Mouse (Mus musculus): Measurements from ENCODE around the gene Atp6v0a1. TPM values are rescaled to one million over a fixed set of nuclear protein-coding genes. Genes with fewer than 3 reads are reported as not detected.

The Atp6v0a1 gene
- total RNA-seq, 2 experiments from 2014 or later: 457 to 476 TPM

DNA sequence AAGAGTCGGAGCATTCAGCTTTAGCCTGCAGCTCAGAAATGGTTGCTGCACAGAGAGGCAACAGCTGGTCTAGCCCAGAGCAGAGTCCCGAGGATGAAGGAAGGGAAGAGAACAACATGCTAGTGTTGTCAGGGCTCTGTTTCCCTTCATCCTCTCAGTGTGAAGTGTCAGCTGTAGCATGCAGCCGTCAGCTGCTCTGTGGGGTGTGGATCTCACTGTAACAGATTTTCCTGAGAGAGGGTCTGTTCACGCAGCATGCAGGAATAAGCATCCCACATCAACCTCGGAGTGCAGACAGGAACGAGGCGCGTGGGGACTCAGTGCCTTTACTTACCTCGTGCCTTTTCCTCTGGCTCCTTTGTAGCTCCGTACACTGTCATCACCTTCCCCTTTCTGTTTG, 28.5 kb downstream of the Atp6v0a1 start:
- DNase-seq (ENCODE audit: low spot score in 2 of 2): no peak
- Histone ChIP-seq H3K27ac (peak overlapping the region; percentile 59), H3K4me3 (no peak overlapping the region)
- TF ChIP-seq CTCF (conservative IDR thresholded peaks at IDR 0.05): no peak

DNA sequence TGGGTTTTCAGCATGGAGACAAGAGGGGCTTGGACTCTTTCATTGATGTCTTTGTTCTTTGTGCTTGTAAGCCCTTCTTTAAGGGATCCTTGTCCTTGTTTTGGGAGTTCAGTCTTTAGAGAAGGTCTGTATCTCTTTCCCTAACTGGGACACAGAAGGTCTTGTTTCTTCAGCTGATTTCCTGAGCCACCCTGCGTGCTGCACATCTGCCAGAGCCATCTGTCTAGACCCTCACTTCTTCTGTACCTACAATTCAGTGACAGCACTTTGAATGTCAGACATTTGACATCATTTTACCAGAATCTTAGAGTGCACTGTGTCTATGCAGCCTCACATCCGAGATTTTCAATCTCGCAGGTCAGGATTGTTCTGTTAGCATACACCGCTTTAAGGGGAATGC, 36.6 kb downstream of the Atp6v0a1 start:
- Histone ChIP-seq H3K27ac (peak overlapping the region; percentile 84), H3K4me3 (no peak overlapping the region)
- DNase-seq (ENCODE audit: low spot score in 2 of 2): no peak
- TF ChIP-seq CTCF (conservative IDR thresholded peaks at IDR 0.05): no peak

DNA sequence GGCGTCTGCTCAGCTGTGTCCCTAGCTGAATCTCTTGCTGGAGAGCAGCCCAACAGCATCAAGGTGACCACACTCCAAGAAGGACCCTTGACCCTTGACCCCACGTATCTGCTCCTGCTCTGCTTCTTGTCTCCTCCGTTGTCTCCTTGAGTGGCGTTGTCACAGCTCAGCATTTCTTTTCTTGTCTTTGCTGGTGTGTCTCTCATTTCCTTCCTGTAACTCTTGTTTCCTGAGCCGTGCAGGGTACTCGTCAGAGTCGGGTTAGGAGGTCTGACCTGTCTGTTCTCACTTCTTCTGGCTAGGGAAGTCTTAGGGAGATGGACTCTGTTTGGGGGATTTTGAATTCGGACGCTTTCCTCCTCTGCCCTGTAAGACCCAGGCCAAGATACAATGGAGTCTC, 37.2 kb downstream of the Atp6v0a1 start:
- H3K27ac ChIP-seq: peak overlapping the region; percentile 84
- H3K4me3 ChIP-seq: no peak overlapping the region
- no peak for DNase-seq (ENCODE audit: low spot score in 2 of 2)
- TF ChIP-seq CTCF (conservative IDR thresholded peaks at IDR 0.05): no peak

DNA sequence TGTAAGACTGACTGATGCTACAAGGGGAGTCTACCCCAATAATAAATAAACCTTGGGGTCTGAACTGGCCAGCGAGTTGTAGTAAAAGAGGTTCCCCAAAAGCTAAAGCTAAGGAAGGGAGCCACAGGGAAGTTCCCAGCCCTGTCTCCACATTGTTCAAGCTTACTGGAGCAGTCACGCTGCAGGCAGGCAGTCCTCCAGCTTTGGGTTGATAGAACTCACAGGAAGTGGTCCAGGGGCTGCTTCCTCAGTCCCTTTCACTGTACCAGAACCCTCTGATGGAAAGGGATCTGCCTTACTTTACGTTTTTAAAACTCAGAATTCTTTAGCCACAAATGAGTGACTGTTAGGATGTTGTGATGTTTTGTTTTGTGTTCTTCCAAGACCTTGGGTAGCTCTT, 38.2 kb downstream of the Atp6v0a1 start:
- no peak for DNase-seq (ENCODE audit: low spot score in 2 of 2)
- Histone ChIP-seq H3K4me3 (no peak overlapping the region), H3K27ac (peak overlapping the region; percentile 84; the same call in 1 of the 2 replicates)
- TF ChIP-seq CTCF (conservative IDR thresholded peaks at IDR 0.05): no peak

DNA sequence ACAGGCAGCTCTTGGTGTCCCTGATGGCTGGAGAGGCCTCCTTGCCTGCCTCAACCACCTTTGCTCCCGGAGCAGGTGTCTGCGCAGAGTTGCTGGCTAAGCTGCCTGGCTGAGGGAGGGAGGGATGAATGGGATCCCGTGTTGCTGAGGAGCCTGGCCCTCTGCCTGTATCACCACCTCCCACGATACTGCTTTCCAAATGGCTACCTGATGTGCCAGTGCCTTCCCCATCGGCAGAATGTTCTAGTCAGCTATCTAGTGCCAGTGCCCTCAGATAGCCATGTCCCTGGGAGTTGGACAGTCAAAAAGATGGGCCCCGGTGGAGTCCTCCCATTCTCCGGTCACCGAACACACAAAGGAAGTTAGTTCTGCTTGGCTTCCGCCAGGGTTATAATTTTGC, 41.1 kb downstream of the Atp6v0a1 start:
- 0 out of 2 replicates have a peak, but pooled peaks have one; percentile 10 for TF ChIP-seq CTCF (conservative IDR thresholded peaks at IDR 0.05)
- no peak overlapping the region for H3K4me3 ChIP-seq
- H3K27ac ChIP-seq: peak overlapping the region; percentile 84
- peak in 1 of 2 experiments; percentile 66 for DNase-seq (ENCODE audit: low spot score in 2 of 2)

DNA sequence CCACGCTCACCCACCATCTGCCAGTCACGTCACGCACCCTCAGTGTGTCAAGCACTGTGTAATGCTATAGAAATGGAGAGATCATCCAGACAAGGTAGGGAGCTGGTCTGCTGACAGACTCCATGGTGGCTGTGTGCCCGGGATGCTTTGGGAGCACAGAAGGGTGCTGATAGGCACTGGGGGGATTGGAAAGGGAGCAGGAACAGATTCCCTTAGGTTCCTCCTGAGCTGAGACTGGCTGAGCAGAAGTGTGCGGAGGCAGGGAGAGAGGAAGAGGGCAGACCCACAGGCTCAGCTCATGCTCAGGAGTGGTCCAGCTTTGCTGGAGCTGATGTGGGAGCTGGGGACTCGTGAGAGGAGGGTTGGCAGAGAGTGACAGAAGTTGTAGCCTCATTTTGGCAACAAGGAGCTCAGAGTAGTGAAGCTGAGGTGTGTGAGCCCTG, 41.8 kb downstream of the Atp6v0a1 start:
- no peak for TF ChIP-seq CTCF (conservative IDR thresholded peaks at IDR 0.05)
- H3K27ac ChIP-seq: peak overlapping the region; percentile 84
- peak in 1 of 2 experiments; percentile 60 for DNase-seq (ENCODE audit: low spot score in 2 of 2)

DNA sequence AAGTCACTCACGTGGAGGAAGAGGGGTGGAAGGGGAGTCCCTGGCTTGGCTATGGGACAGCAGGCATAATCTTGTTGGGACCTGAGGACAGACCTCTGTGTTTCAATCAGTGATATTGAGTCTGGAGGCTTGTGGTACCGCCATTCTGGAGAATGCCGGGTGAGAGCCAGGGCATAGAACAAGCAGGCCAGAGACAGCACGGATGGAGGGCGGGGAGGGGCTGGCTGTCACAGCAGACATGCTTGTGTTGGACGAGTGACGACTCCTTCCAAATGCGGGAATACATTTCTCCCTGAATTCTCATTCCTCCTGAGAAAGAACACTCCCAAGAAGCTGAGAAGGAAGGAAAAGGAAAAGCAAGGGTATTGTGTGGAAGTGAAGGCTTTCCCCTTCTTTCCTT, 42.4 kb downstream of the Atp6v0a1 start:
- DNase-seq (ENCODE audit: low spot score in 2 of 2): no peak
- TF ChIP-seq CTCF (conservative IDR thresholded peaks at IDR 0.05): no peak
- Histone ChIP-seq H3K4me3 (no peak overlapping the region), H3K27ac (peak overlapping the region; percentile 84)

More for the DNA sequence above, 41.8 kb downstream of the Atp6v0a1 start:
- no peak overlapping the region for H3K4me3 ChIP-seq

DNA sequence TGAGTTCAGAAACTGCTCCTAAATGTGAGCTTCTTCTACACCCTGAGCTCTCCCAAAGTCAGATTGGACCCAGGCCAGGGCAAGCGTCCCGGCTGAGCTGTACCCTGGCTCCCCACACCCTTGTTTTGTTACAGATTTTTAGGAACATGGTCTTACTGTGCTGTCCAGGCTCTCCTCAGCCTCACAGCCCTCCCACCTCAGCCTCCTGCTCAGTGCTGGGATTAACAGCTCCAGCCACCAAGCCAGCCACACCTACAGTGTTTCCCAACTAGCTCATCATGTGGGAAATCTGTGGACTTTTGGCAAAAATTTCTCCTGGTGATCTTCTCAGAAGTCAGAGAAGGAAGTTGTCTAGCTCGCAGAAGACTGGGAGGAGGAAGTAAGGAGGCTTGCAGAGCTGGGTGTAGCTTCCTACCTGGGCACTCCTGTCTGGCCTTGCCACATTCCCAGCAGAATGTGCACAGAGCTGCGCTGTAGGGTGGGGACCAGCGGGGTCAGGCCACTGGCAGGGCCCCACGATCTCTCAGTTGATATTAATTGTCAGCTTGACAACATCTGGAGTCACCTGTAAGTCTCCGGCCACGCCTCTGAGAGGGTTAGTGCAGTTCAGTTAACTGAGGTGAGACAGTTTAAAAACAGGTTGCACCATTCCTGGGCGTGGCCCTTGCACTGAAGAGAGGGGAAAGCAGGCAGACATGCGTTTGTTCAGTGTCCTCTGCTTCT, 43.7 kb downstream of the Atp6v0a1 start:
- DNase-seq (ENCODE audit: low spot score in 2 of 2): no peak

DNA sequence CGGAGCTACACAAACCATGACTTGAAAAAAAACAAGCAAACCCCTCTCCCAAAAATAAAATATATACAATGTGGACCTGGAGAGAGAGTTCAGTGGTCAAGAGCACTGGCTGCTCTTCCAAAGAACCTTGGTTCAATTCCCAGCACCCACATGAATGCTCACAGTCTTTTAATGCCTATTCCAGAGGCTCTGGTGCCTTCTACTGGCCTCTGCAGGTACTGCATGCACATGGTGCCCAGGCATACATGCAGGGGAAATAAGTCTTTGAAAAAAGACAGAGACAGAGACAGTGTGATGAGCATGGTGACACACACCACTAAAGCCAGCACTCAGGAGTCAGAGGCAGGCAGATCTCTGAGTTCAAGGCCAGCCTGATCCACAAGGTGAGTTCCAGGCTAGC, 44.7 kb downstream of the Atp6v0a1 start:
- DNase-seq (ENCODE audit: low spot score in 2 of 2): no peak
- peak; percentile 71 for TF ChIP-seq CTCF (conservative IDR thresholded peaks at IDR 0.05)
- no peak overlapping the region for H3K4me3 ChIP-seq
- peak overlapping the region; percentile 88; the same call in 1 of the 2 replicates for H3K27ac ChIP-seq

More for the DNA sequence above, 43.7 kb downstream of the Atp6v0a1 start:
- TF ChIP-seq CTCF (conservative IDR thresholded peaks at IDR 0.05): no peak
- peak overlapping the region; percentile 84 for H3K27ac ChIP-seq
- no peak overlapping the region for H3K4me3 ChIP-seq

DNA sequence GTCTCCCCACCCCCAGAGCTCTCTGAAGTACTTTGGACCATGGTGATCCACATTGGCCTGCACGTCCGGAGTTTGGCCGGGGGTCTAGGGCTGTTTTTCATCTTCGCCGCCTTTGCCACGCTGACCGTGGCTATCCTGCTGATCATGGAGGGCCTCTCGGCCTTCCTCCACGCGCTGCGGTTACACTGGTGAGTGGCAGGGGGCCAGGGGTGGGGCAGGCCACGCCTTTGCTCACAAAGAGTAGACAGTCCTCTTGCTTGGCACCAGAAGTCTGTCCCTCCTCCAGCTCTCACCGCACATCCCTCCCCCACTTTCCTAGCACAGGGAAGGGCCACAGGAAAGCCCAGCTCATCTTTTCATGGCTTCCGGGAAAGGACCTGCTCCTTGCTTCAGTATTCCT, 46.2 kb downstream of the Atp6v0a1 start:
- Histone ChIP-seq H3K4me3 (no peak overlapping the region), H3K27ac (peak overlapping the region; percentile 88; the same call in 1 of the 2 replicates)
- TF ChIP-seq CTCF (conservative IDR thresholded peaks at IDR 0.05): no peak
- no peak for DNase-seq (ENCODE audit: low spot score in 2 of 2)

DNA sequence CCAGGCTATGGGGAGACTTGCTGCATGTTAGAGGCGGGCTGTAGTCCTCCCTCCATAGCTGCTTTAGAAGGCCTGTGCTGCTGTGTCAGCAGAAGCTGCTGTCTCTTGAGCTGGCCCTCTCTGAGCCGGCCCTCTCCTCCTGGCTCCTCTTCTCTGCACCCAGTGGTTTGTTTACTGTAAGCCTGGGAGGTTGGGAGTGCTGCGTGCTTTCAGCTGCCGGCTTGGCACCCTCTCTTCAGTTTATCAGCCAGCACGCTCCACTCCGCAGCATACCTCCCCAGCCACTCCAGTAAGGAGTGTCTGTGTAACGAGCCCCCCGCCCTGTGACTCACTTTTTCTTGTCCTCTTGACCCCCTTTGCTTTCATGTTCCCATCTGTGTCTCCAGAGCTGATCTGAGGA, 47.6 kb downstream of the Atp6v0a1 start:
- no peak for DNase-seq (ENCODE audit: low spot score in 2 of 2)
- no peak for TF ChIP-seq CTCF (conservative IDR thresholded peaks at IDR 0.05)
- Histone ChIP-seq H3K4me3 (no peak overlapping the region), H3K27ac (peak overlapping the region; percentile 88)

DNA sequence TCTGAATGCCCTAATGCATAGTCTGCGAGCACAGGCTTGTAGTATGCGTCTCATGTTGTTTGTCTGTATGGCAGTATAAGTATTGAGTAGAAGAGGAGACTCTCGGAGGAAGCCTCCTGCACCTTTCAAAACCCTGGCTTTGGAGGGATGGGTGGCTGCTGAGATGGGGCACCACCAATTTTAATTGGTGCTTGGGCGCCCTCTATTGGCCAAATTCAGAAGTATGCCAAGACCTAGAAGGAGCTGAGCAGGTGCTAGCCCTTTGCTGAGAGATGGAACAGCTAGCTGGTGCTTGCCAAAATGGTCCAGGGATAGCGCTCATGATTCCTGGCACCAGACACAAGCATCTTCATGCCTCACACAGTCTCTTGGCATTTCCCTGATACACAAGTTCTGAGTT, 48.6 kb downstream of the Atp6v0a1 start:
- peak; percentile 79 to 89 for DNase-seq (ENCODE audit: low spot score in 2 of 2)
- no peak overlapping the region for H3K4me3 ChIP-seq
- H3K27ac ChIP-seq: peak overlapping the region; percentile 88
- TF ChIP-seq CTCF (conservative IDR thresholded peaks at IDR 0.05): peak; percentile 92

DNA sequence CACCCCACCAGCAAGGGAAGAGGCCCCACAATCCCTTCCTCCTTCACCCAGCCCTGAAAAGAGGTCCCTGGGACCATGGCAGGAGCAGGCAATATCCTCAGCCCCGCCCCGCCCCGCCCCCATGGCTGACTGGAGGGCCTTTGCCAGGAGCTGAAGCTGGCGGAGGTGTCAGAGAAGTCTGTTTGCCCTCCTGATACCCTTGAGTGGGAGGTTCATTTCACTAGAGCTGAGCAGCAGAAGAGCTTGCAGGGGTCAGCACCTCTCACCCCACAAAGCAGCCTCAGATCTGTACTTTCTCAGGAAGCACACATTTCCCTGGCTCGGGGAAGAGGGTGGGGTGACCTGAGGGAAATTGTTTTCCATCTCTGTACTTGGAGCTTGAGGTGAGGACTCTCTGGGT, 49.5 kb downstream of the Atp6v0a1 start:
- H3K27ac ChIP-seq: peak overlapping the region; percentile 88

DNA sequence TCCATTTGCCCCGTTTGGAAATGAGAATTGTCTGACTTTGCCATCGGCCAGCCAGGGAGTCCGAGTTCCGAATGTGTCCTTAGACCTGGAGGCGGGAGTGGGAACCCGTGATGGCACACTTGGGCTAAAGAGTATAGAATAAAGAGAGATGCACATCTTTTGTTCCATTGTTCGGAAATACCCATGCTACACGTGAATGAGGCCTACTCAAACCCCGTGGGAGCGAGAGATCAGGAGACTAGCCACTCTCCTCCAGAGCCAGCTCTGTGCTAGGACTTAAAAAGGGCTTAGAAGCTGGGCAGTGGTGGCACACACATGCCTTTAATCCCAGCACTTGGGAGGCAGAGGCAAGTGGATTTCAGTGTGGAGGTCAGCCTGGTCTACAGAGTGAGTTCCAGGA, 50.2 kb downstream of the Atp6v0a1 start:
- TF ChIP-seq CTCF (conservative IDR thresholded peaks at IDR 0.05): no peak
- no peak for DNase-seq (ENCODE audit: low spot score in 2 of 2)
- Histone ChIP-seq H3K4me3 (no peak overlapping the region), H3K27ac (peak overlapping the region; percentile 94)

More for the DNA sequence above, 49.5 kb downstream of the Atp6v0a1 start:
- TF ChIP-seq CTCF (conservative IDR thresholded peaks at IDR 0.05): no peak
- H3K4me3 ChIP-seq: no peak overlapping the region
- no peak for DNase-seq (ENCODE audit: low spot score in 2 of 2)

Measured in layer of hippocampus, adult 2 months (tissue).